Mouse (Mus musculus) v-Abl transformed pro-B cells (cell line): ENCODE data around the gene Csk.

Source experiments
- in situ Hi-C, 2 experiments: fragments of 400-800 bp; cut with MboI; formaldehyde crosslinking; loops; one replicate each; pipeline ENCODE4 v1.15.1; 2025; ENCODE audit not compliant: unreplicated experiment in 2 of 2

Gene Csk

GRCm38 (mm10) chr9:57661552-57661951 lies 8.1 kb upstream of the Csk start:
- in situ Hi-C loops, result loop anchor here (5.0 to 25.0 kb wide), 7 partner anchors 86 to 551 kb away; partner anchors contain the start of genes Islr (in 2 of the 2) and Islr2 (in 2 of the 2)

DNA sequence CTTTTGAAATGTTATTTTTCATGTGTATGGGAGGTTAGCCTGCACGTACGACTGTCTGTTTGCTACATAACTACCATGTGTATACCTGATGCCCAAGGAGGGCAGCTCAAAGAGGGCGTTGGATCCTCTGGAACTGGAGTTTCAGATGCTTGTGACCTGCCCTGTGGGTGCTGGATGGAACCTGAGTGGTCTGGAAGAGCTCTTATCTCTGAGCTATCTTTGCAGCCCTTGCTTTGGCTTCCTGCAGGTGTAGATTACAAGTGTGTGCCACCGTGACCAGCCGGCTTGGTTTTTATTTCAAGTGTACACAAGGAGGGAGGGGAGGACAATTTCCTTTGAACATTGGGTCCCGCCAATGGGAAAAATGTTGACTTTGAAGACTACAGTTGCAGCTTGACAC lies 7.1 kb upstream of the Csk start:
- in situ Hi-C loops, result loop anchor here (5.0 to 25.0 kb wide), 7 partner anchors 87 to 552 kb away; partner anchors contain the start of genes Islr (in 2 of the 2) and Islr2 (in 2 of the 2)

GRCm38 (mm10) chr9:57659774-57660173 lies 6.3 kb upstream of the Csk start:
- in situ Hi-C loops, result loop anchor here (5.0 to 25.0 kb wide), 10 partner anchors 67 to 553 kb away; partner anchors contain the start of genes Islr (in 2 of the 2), Islr2 (in 2 of the 2) and Ubl7 (in 1 of the 2)

GRCm38 (mm10) chr9:57658970-57659369 lies 5.5 kb upstream of the Csk start:
- in situ Hi-C loops, result loop anchor here (5.0 to 25.0 kb wide), 4 partner anchors 67 to 553 kb away; partner anchors contain the start of genes Islr (in 1 of the 2), Islr2 (in 1 of the 2) and Ubl7 (in 1 of the 2)

DNA sequence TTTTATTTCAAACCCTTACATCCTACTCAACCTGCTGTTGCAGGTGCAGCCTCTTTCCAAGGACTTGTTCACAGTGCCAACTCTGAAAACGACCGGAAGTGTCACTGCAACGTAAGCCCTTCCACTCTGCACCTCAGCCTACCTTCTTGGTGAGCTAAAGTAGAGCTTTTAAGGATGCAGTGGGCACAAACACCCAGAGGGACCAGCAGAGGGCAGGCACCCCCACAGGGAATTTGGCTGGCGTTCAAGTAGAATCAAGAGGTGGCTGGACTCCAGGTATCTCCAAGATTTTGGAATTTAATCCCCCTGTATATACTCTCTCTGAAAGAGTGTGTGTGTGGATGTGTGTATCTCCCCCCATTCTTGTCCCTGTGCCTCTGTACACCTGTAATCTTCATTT lies 4.4 kb upstream of the Csk start:
- in situ Hi-C loops, result loop anchor here (5.0 to 25.0 kb wide), 4 partner anchors 66 to 554 kb away; partner anchors contain the start of genes Islr (in 1 of the 2), Islr2 (in 1 of the 2) and Ubl7 (in 1 of the 2)

GRCm38 (mm10) chr9:57656631-57657350 lies 3.4 kb upstream of the Csk start:
- in situ Hi-C loops, result loop anchor here (5.0 to 25.0 kb wide), 4 partner anchors 64 to 556 kb away; partner anchors contain the start of genes Islr (in 1 of the 2), Islr2 (in 1 of the 2) and Ubl7 (in 1 of the 2)

GRCm38 (mm10) chr9:57655749-57656148 lies 2.3 kb upstream of the Csk start:
- in situ Hi-C loops, result loop anchor here (5.0 to 25.0 kb wide), 4 partner anchors 63 to 557 kb away; partner anchors contain the start of genes Islr (in 1 of the 2), Islr2 (in 1 of the 2) and Ubl7 (in 1 of the 2)

DNA sequence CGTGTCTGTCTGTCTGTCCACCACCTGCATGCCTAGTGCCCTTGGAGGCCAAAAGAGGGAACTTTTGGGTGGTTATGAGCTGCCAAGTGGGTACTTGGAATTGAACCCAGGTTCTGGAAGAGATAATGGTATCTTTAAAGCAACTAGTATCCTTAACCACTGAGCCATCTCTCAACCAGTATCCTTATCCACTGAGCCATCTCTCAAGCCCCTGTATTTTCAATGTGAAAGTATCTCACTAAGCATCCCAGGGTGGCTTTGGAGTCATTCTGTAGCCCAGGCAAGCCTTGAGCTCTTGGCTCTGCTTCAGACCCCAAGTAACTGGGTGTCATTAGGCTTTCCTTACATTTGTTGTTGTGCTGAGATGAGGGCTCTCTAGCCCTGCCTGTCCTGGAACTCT lies 1.5 kb upstream of the Csk start:
- in situ Hi-C loops, result loop anchor here (5.0 to 25.0 kb wide), 6 partner anchors 38 to 557 kb away; partner anchors contain the start of genes Cox5a (in 1 of the 2), Islr (in 1 of the 2), Islr2 (in 1 of the 2) and Ubl7 (in 1 of the 2)

DNA sequence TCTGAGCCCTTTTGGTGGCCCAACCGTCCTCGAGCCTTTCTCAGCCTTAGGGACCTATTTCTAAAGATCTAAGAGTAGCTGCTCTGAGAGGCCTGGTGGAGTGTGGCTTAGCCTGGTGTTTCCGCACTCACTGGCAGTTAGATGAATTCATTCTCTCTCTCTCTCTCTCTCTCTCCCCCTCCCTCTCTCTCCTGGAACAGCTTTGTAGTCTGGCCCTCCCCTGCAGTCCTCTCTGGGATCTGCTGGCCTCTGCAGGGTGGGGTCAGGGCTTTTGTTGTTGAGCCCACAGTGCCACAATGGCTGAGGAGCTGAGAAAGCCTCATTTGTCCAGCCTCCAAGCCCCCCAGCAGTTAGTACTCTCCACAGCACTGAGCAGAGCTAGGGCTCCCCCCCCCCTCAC lies 576 bp downstream of the Csk start:
- in situ Hi-C loops, result loop anchor here (5.0 to 25.0 kb wide), 4 partner anchors 36 to 559 kb away; partner anchors contain the start of genes Cox5a (in 1 of the 2), Islr (in 1 of the 2), Islr2 (in 1 of the 2) and Ubl7 (in 1 of the 2)

DNA sequence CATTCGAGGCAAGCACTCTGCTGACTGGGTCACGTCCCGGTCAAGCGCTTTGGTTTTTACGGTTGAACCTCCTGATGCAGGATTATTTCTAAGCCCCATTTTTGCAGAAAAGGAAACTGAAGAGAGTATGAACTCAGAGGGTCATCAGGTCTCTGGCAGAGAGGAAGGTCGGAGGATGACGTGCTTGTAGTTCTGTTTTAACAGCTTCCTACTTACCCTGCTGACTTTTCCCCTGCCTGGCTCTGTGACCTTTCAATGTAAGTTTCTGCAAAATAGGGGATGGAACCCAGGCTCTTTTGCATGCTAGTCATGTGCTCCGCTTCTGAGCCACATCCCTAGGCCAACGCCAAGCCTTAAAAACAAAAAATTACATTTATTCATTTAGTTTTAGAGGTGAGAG lies 1.1 kb downstream of the Csk start:
- in situ Hi-C loops, result loop anchor here (5.0 to 25.0 kb wide), 4 partner anchors 35 to 560 kb away; partner anchors contain the start of genes Cox5a (in 1 of the 2), Islr (in 1 of the 2), Islr2 (in 1 of the 2) and Ubl7 (in 1 of the 2)

DNA sequence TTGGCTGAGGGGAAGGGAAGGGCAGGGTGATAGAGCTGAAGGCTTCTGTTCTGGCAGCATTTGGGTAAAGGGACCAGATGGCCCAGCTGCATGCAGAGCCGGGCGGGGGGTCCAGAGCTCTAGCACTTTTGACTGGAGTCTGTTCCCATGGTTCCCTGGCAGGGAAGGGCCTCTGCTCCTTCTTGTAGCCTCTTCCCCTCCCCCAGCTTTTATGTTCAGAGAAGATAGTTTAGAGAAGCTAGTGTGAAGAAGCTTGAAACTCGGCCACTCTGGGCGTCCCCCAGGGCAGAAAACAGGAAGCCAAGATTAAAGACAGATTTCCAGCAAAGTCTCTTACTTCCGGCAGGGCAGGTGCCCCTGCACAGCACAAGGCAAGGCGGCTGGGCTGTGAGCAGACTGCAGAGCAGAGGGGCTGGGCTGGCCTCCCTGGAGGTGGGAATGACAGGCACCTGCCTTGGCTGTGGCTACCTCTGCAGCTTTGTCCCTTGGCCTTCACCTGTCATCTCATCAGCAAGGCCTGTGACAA lies 2.6 kb downstream of the Csk start:
- in situ Hi-C loops, result loop anchor here (5.0 to 25.0 kb wide), 4 partner anchors 34 to 561 kb away; partner anchors contain the start of genes Cox5a (in 1 of the 2), Islr (in 1 of the 2), Islr2 (in 1 of the 2) and Ubl7 (in 1 of the 2)

GRCm38 (mm10) chr9:57650130-57650785 lies 3.2 kb downstream of the Csk start:
- in situ Hi-C loops, result loop anchor here (5.0 to 25.0 kb wide), 4 partner anchors 33 to 562 kb away; partner anchors contain the start of genes Cox5a (in 1 of the 2), Islr (in 1 of the 2), Islr2 (in 1 of the 2) and Ubl7 (in 1 of the 2)

DNA sequence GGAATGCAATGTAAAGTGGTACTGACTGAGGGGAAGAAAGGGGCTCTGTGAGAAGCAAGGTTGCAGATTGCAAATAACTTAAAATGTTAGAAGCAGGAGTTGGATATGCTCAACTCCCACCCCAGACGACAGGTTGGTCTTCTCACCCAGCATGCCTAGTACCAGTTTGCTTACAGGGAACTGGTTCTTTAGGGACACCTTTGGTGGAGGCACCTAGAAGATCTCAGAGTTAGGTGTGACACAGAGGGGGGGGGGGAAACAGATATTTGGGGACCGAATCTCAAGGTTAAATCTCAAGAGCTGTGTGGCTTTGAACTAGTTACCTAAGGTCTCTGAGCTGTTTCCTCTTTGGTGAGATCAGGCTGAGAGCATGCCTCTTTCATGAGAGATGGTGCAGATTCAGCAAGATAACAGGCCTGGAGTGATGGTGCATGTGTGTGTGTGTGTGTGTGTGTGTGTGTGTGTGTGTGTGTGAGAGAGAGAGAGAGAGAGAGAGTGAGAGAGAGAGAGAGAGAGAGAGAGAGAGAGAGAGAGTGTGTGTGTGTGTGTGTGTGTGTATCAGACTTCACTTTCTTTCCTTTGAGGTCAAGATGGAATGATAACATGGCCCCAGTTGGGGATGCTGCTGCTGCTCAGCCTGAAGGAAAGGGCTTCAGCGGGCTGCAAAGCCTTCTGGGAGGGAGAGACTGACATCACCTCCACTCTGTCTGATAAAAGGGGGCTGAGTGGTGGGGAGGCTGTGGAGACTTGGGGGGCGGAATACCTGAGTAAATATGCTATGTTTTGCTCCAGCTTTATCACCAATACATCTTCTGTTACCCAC lies 5.9 kb downstream of the Csk start:
- in situ Hi-C loops, result loop anchor here in 1 of 2 experiments (10.0 kb wide), 3 partner anchors 287 to 617 kb away; no protein-coding TSS in a partner anchor

GRCm38 (mm10) chr9:57646551-57647103 lies 6.8 kb downstream of the Csk start:
- in situ Hi-C loops, result loop anchor here in 1 of 2 experiments (10.0 kb wide), 3 partner anchors 288 to 618 kb away; no protein-coding TSS in a partner anchor

DNA sequence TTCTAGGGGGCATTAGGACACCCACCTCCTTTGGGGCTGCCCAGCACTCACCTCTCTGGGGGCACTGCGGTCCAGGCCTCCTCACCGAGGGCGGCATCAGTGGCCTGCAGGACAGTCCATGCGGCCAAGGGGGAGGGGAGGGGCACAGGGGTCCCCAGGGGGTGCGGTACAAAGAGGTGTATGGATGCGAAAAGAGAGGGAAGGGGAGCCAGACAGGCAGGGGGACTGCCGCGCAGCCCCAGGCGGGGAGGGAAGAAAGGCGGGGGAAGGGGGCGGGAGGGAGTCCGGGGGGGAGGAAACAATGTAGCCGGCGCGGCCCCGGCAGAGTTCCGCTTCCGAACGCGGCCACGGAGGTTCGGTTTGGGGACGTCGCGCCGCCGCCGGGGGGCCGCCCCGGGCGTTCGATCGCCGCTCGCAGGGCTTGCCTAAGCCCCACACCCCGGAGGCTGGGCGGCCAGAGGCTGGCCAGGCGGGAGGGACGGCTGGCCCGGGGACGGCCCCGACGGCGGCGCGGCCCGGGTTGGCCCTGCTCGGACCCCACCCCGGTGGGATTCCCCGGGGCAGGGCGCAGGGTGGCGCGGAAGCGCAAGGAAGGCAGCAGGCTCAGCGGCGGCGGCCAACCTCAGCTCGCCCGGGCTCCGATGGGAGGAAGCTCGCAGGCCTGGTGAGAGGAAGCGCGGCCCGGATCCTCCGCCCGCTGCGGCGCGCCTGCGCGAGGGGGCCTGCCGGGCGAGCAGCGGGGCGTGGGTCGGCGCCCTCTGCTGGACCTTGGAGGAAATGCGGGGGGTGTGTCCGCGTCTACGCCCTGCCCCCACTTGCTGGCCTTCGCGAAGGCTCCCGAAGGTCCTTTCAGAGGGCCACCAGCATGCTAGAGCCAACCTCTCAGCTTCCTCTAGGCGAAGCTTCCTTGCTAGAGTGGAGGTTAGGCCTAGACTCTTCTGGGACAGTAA lies 8.2 kb downstream of the Csk start:
- in situ Hi-C loops, result loop anchor here in 1 of 2 experiments (10.0 kb wide), 3 partner anchors 290 to 620 kb away; no protein-coding TSS in a partner anchor

DNA sequence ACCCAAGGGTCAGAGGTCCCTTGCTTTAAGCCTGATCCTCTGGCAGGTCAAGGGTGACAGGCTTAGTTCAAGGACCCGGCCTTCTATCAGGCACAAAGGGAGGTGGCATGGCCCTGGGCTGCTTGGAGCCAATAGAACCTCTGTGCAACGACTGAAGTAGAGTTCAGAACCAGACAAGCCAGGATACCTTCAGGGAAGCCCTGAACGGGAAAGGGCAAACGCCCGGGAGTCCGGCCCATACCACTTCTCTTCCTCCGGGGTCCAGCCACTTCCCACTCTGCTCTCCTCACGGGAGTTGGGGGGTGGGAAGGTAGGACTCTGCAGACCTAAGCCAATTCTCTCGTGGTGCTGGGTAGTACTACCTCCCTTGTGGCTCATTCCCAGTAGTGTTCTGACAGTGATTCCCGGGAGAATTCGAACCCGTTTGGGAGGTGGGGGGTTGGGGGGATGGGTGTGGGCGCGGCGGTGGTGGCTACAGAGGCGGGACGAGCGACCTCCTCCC lies 8.9 kb downstream of the Csk start:
- in situ Hi-C loops, result loop anchor here in 1 of 2 experiments (10.0 kb wide), 3 partner anchors 290 to 620 kb away; no protein-coding TSS in a partner anchor

- in situ Hi-C loops, result loop anchor here in 1 of 2 experiments (10.0 kb wide), 3 partner anchors 291 to 621 kb away; no protein-coding TSS in a partner anchor
These were observed 9.6 kb downstream of the Csk start for GRCm38 (mm10) chr9:57643856-57644180.
